In genomic region chr17:31071421-31072301, GRCm38 (mm10) we compare ENCODE assay signal across 8 mouse cellular contexts. TPM values are rescaled to one million over a fixed set of nuclear protein-coding genes. Genes with fewer than 3 reads are reported as not detected.
DNase-seq lines count a peak whose midpoint lies in the region; ATAC-seq and TF ChIP-seq lines count a peak whose summit lies in the region.

No protein-coding gene starts in this region.

- H3K4me3 ChIP-seq in gastrocnemius, adult 2 months: no peak overlapping the region
- no peak overlapping the region for H3K4me3 ChIP-seq in heart, embryonic 14.5 days (ENCODE audit: control insufficient read depth in 1 of 2, insufficient read depth in 1 of 2, low read depth in 1 of 2, low read length in 2 of 2)
- H3K4me3 ChIP-seq in macrophage (ENCODE audit: inconsistent target): no peak overlapping the region

- no peaks in the 10 kb centered on the region for H3K36me3 ChIP-seq in heart, embryonic 14.5 days (ENCODE audit: control insufficient read depth, insufficient read depth, low read length)
- peaks cover 45% of the 10 kb centered on the region for H3K36me3 ChIP-seq in macrophage (ENCODE audit: inconsistent target)

- peaks cover 54 to 76% of the 10 kb centered on the region in 2 experiments for H3K4me1 ChIP-seq in heart, embryonic 14.5 days (ENCODE audit: control insufficient read depth in 2 of 2, insufficient read depth in 2 of 2, low read length in 2 of 2)

- H3K9ac ChIP-seq in heart, embryonic 14.5 days (ENCODE audit: low read length): peak overlapping the region; percentile 46

- H3K4me2 ChIP-seq in heart, embryonic 14.5 days (ENCODE audit: low read length): peak overlapping the region; percentile 43

- WGBS in heart, embryonic 14.5 days: 27% methylated on average over 18 of the region's 18 CpGs
- 43% methylated on average over 18 of the region's 18 CpGs for WGBS in macrophage (ENCODE audit: missing documents)

- no peak for DNase-seq in gastrocnemius, adult 2 months
- no peak for DNase-seq in gastrocnemius, postnatal 4 days (ENCODE audit: low spot score in 2 of 2)
- peak; percentile 79 to 84 for DNase-seq in cerebellum, postnatal 10 days
- no peak for DNase-seq in c-Kit-positive CD71-positive TER-119-positive erythroid progenitor cells, embryonic 14.5 days (ENCODE audit: low spot score)
- DNase-seq in testis, postnatal 10 days (ENCODE audit: low spot score): no peak
- DNase-seq in adrenal gland, adult 2 months: no peak

- H3K9me3 ChIP-seq in heart, embryonic 14.5 days (ENCODE audit: control insufficient read depth, low read length): no peaks in the 10 kb centered on the region

- no peaks in the 10 kb centered on the region for H3K27me3 ChIP-seq in heart, embryonic 14.5 days (ENCODE audit: control insufficient read depth, insufficient read depth, low read length)

- ATAC-seq in heart, embryonic 14.5 days (ENCODE audit: insufficient number of reproducible peaks, insufficient read depth, low FRiP score, low read depth): peak; percentile 59

- intact Hi-C loops in gastrocnemius, adult 2 months (cut with DNase I): no loop called here

- H3K79me2 ChIP-seq in macrophage (ENCODE audit: inconsistent target): peaks cover 100% of the 10 kb centered on the region

- TF ChIP-seq CTCF in gastrocnemius, adult 2 months (IDR thresholded peaks at IDR 0.05): no peak

- peak overlapping the region; percentile 25 for H3K27ac ChIP-seq in gastrocnemius, adult 2 months
- H3K27ac ChIP-seq in heart, embryonic 14.5 days (replicated peaks in 1 of 2; ENCODE audit: control insufficient read depth in 1 of 2, insufficient read depth in 1 of 2, low read depth in 2 of 2, low read length in 2 of 2): peak overlapping the region; percentile 79 to 85
- 0 out of 2 replicates have a peak overlapping the region, but pooled peaks have one; percentile 5 for H3K27ac ChIP-seq in macrophage

RNA-seq across cellular contexts. Expression of gene Abcg1, which starts 14.2 kb away (rescaled TPM):
- 1 to 10 TPM in 1 of 2 experiments, under 1 TPM in 1; 0.89 to 2.5 TPM for total RNA-seq in gastrocnemius, adult 2 months (2021)
- 1 to 10 TPM; 5.9 to 6.8 TPM for total RNA-seq in gastrocnemius, postnatal 4 days (2021)
- 10.1 and 10.8 TPM in 2 replicates for polyA plus RNA-seq in heart, embryonic 14.5 days (2014; fragmentation: Nextera tagmentation; extraction: Ambion mirVana)
- total RNA-seq in macrophage (2018; cell fraction: chromatin; rRNA removed): 100 to 1,000 TPM in 22 of 26 experiments, 10 to 100 TPM in 4; 45.0 to 348 (median 216) TPM
- 100 to 1,000 TPM; 113 to 311 (median 211) TPM for total RNA-seq in macrophage (2018; cell fraction: cytosol; rRNA removed)
- 100 to 1,000 TPM in 19 of 26 experiments, 10 to 100 TPM in 7; 53.9 to 293 (median 194) TPM for total RNA-seq in macrophage (2018; cell fraction: nucleus; rRNA removed)
- polyA plus RNA-seq in macrophage (2018): 23.2 to 132 TPM (median 107 TPM) in 3 replicates
- total RNA-seq in adrenal gland, adult 2 months (2021): 10 to 100 TPM in 1 of 2 experiments, 1 to 10 TPM in 1; 5.2 to 18.6 TPM
- 7.9 and 8.2 TPM in 2 replicates for polyA plus RNA-seq in adrenal gland, adult 2 months (2012; rRNA removed)

RNA-seq across cellular contexts. Expression of gene Tff3, which starts 57.8 kb away (rescaled TPM):
- total RNA-seq in gastrocnemius, adult 2 months (2021): not detected
- not detected for total RNA-seq in gastrocnemius, postnatal 4 days (2021)
- not detected in 2 replicates for polyA plus RNA-seq in heart, embryonic 14.5 days (2014; fragmentation: Nextera tagmentation; extraction: Ambion mirVana)
- total RNA-seq in macrophage (2018; cell fraction: chromatin; rRNA removed): not detected
- not detected for total RNA-seq in macrophage (2018; cell fraction: cytosol; rRNA removed)
- total RNA-seq in macrophage (2018; cell fraction: nucleus; rRNA removed): not detected
- polyA plus RNA-seq in macrophage (2018): not detected in 3 replicates
- total RNA-seq in adrenal gland, adult 2 months (2021): not detected
- polyA plus RNA-seq in adrenal gland, adult 2 months (2012; rRNA removed): 0.44 and 0.48 TPM in 2 replicates

Comparison
In these comparisons a context has a peak if more than half of its experiments do, and no peak if none do; other contexts are left out.
1. DNase-seq: peak in cerebellum, postnatal 10 days (2 of 2); none in gastrocnemius, adult 2 months (single experiment), gastrocnemius, postnatal 4 days (0 of 2), c-Kit-positive CD71-positive TER-119-positive erythroid progenitor cells, embryonic 14.5 days (single experiment), testis, postnatal 10 days (single experiment) and adrenal gland, adult 2 months (single experiment).
2. H3K27ac ChIP-seq: peak in every context shown above with its lines; median percentile 82 in heart, embryonic 14.5 days; 25 in gastrocnemius, adult 2 months; 5 in macrophage.